Mouse (Mus musculus): ENCODE results near the gene Pitpnb. TPM values are rescaled to one million over a fixed set of nuclear protein-coding genes. Genes with fewer than 3 reads are reported as not detected.

Gene Pitpnb
- polyA plus RNA-seq, 1 experiment from 2014 or later = 99.7 TPM

DNA sequence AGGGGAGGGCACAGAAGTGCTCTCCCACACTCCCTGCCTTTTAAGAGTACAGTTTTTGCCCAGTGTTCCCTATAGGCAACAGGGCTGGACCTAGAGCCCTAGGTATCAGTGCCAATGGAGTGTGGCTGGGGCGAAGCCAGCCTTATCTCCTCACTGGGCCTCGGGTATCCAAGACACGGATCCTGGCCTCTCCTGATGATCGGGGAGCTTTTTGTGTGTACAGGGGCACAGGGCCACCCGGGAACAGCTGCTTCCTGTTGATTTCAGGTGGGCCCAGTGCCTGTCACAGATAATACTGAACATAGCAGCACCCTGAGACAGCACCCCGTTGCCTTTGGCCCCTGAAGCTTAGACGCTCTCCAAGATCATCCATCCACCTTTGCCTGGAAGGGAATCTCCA is 105.7 kb downstream of the Pitpnb start:
- Histone ChIP-seq H3K9ac (ENCODE audit: low read depth, low read length) (no peak overlapping the region), H3K27ac (replicated peaks; ENCODE audit: low read depth, low read length) (no peak overlapping the region), H3K4me3 (ENCODE audit: low read depth, low read length) (no peak overlapping the region), H3K4me1 (ENCODE audit: control insufficient read depth, insufficient read depth, low read length) (peaks cover 43% of the 10 kb centered on the region), H3K36me3 (ENCODE audit: control insufficient read depth, insufficient read depth, low read length) (peaks cover 26% of the 10 kb centered on the region), H3K4me2 (ENCODE audit: low read depth, low read length) (no peak overlapping the region), H3K27me3 (replicated peaks; ENCODE audit: control insufficient read depth, insufficient read depth, low read length) (no peaks in the 10 kb centered on the region), H3K9me3 (ENCODE audit: control insufficient read depth, low read length) (no peaks in the 10 kb centered on the region)
- ATAC-seq (ENCODE audit: low read depth) (no peak), DNase-seq (ENCODE audit: low spot score) (no peak)
- 75% methylated on average over 7 of the region's 7 CpGs for WGBS

DNA sequence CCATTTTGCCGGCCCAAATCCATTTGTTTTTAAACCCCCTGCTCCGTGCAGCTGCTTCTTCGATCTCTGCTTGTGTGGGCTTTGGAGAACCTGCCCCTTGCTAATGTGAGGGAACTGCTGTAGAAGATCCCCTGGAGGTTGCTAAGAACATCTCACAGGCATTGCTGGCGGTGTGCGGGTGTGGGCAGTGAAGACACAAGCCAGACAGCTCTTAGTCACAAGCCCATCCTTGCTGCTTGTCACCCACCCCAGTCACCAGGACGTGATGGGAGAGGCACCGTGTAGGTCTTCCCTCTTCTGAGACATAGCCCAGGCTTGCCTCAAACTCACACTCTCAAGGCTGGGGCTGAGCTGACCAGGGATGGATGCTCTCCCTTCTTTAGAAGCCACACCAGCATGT is 106.6 kb downstream of the Pitpnb start:
- Histone ChIP-seq H3K4me3 (ENCODE audit: low read depth, low read length) (no peak overlapping the region), H3K9ac (ENCODE audit: low read depth, low read length) (no peak overlapping the region), H3K9me3 (ENCODE audit: control insufficient read depth, low read length) (no peaks in the 10 kb centered on the region), H3K4me2 (ENCODE audit: low read depth, low read length) (no peak overlapping the region), H3K27me3 (replicated peaks; ENCODE audit: control insufficient read depth, insufficient read depth, low read length) (no peaks in the 10 kb centered on the region), H3K36me3 (ENCODE audit: control insufficient read depth, insufficient read depth, low read length) (peaks cover 26% of the 10 kb centered on the region), H3K27ac (replicated peaks; ENCODE audit: low read depth, low read length) (no peak overlapping the region), H3K4me1 (ENCODE audit: control insufficient read depth, insufficient read depth, low read length) (peaks cover 34% of the 10 kb centered on the region)
- DNase-seq (ENCODE audit: low spot score) (no peak), ATAC-seq (ENCODE audit: low read depth) (no peak)
- 68% methylated on average over 7 of the region's 7 CpGs for WGBS

Other genes with a start within 250 kb of the Pitpnb start
- gene Mn1, start 86.6 kb downstream of the Pitpnb start, polyA plus RNA-seq (2014; fragmentation: Nextera tagmentation; extraction: Ambion mirVana) = 29.1 and 33.3 TPM in 2 replicates

All from embryonic facial prominence, embryonic 14.5 days (tissue).